Mouse (Mus musculus) olfactory bulb, adult 2 months (tissue): ENCODE results near the gene Rbp3.

ENCODE experiments used
- CTCF ChIP-seq: fragments of 200-500 bp; IDR thresholded peaks from 2 replicates; pipeline ENCODE4 v1.5.1; 2012; ENCODE audit warnings: low read depth, mild to moderate bottlenecking, low read length, moderate library complexity; ENCODE audit not compliant: insufficient read depth
- POLR2A ChIP-seq: fragments of 200-500 bp; IDR thresholded peaks from 2 replicates; pipeline ENCODE4 v1.6.1; 2012; ENCODE audit warnings: mild to moderate bottlenecking, low read depth, low read length, moderate library complexity; ENCODE audit not compliant: insufficient read depth

DNA sequence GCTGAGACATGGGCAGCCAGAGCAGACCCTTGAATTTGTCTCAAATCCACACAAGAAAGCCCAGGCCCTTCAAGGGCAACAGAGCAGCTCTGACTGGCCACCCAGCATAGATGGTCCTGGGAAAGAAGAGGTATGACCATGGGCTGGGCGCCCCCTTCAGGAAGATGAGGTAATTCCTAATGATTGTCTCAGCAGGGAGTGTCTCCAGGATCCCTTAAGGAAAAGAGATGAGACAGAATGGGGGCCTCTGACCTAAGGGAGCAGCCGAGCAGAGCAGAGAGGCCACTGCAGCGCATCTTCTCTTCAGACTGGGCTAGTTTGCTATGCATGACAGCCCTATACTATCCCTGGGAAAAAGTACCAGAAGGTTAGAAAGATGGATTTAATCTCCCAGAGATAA, 40.1 kb upstream of the Rbp3 start:
- TF ChIP-seq POLR2A, result no peak
- no peak for TF ChIP-seq CTCF
